Mouse (Mus musculus) hindbrain, embryonic 15.5 days (tissue): Measurements from ENCODE around the gene E130308A19Rik. TPM values are rescaled to one million over a fixed set of nuclear protein-coding genes. Genes with fewer than 3 reads are reported as not detected.

ENCODE experiments used
- ATAC-seq: fragments of 200-750 bp; cut with Nextera tagmentation; 2 replicates; pipeline ENCODE4 v1.8.0; 2017; ENCODE audit warnings: low read depth, moderate number of reproducible peaks, moderate TSS enrichment; ENCODE audit not compliant: low FRiP score
- H3K27ac ChIP-seq: fragments of 300-500 bp; sonication (generic); replicated peaks from 2 replicates; pipeline ENCODE4 v1.5.1; 2015; ENCODE audit warnings: mild to moderate bottlenecking, inconsistent platforms
- H3K27me3 ChIP-seq: fragments of 300-500 bp; sonication (generic); 2 replicates; pipeline ENCODE4 v1.6.1; 2015; ENCODE audit warnings: control low read depth, inconsistent platforms
- H3K36me3 ChIP-seq: fragments of 300-500 bp; sonication (generic); 2 replicates; pipeline ENCODE4 v1.6.1; 2015; ENCODE audit warnings: control low read depth, inconsistent platforms
- H3K4me1 ChIP-seq: fragments of 300-500 bp; sonication (generic); replicated peaks from 2 replicates; pipeline ENCODE4 v1.6.1; 2015; ENCODE audit warnings: control low read depth, inconsistent platforms
- H3K4me2 ChIP-seq: fragments of 300-500 bp; sonication (generic); 2 replicates; pipeline ENCODE4 v1.6.1; 2015; ENCODE audit warnings: moderate library complexity, mild to moderate bottlenecking, inconsistent platforms
- H3K4me3 ChIP-seq: fragments of 300-500 bp; sonication (generic); 2 replicates; pipeline ENCODE4 v1.5.1; 2015; ENCODE audit warnings: mild to moderate bottlenecking, inconsistent platforms
- H3K9ac ChIP-seq: fragments of 300-500 bp; sonication (generic); 2 replicates; pipeline ENCODE4 v1.6.1; 2015; ENCODE audit warnings: inconsistent platforms
- H3K9me3 ChIP-seq: fragments of 300-500 bp; sonication (generic); 2 replicates; pipeline ENCODE4 v1.6.1; 2016; ENCODE audit warnings: control low read depth, inconsistent platforms
- WGBS: fragments of 180-500 bp; shearing (Covaris S2); methylation state at CpG from one replicate; pipeline ENCODE4 v1.1.7; 2015; 5-methylcytosine and 5-hydroxymethylcytosine counted together
- polyA plus RNA-seq: library from polyadenylated mRNA; unstranded; fragments of >200 nt; fragmentation: Nextera tagmentation; extraction: Ambion mirVana; gene quantifications from 2 replicates; pipeline ENCODE4 v1.2.1, GENCODE M21; 2015

Gene E130308A19Rik
- 48.8 and 55.9 TPM in 2 replicates for polyA plus RNA-seq

DNA sequence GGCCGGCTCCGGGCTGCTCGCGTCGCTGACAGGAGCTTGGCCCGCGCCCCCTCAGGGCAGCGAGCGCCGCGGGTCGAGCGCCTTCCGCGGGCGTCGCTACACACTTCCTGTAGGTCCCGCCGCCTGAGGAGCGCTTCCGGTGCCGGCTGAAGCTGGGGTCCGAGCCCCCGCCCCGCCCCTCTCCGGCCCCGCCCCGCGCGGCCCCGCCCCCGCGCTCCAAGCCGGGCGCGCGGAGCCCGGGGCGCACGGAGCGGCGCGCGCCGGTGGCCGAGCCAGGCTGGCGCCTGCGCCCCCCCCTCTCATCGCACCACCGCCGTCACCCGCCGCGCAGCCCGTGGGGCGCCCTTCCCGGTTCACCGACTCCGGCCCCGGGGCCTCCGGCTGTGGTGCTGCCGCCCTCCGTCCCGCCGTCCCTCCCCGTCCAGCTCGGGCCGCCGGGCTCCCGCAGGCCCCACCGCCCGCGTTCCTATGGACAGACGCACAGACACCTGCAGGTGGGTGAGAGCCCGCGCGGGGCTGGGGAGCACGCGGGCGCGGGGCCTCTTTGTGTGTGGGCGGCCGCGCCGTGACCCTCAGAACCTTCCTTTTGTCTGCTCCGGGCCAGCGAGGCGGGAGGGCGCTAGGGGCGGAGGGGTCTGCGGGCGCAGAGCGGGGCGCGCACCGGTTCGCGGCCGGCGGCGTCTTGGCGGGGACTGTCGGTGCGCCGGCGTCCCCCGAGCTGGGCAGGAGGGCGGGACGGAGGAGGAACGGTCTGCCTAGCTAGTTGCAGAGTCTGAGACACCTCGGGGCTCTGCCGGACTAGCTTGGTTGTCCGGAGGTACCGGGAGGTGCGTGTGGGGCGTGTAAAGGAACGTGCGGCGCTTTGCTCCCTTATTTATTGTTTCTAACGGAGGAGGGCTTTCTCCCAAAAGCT lies at the start of gene E130308A19Rik:
E130308A19Rik (plus strand) TSS at position 214 of the 913 bp plus-strand sequence.
- Histone ChIP-seq H3K27ac (peak within 1 kb of the TSS; percentile 96), H3K9ac (peak within 1 kb of the TSS; percentile 95), H3K27me3 (no peaks in the 10 kb centered on the region), H3K4me1 (peaks cover 37% of the 10 kb centered on the region), H3K36me3 (no peaks in the 10 kb centered on the region), H3K4me2 (peak within 1 kb of the TSS; percentile 80), H3K4me3 (peak within 1 kb of the TSS; percentile 96), H3K9me3 (no peaks in the 10 kb centered on the region)
- WGBS, result 1% methylated on average over 100 of the region's 120 CpGs
- ATAC-seq, result peak; percentile 92

DNA sequence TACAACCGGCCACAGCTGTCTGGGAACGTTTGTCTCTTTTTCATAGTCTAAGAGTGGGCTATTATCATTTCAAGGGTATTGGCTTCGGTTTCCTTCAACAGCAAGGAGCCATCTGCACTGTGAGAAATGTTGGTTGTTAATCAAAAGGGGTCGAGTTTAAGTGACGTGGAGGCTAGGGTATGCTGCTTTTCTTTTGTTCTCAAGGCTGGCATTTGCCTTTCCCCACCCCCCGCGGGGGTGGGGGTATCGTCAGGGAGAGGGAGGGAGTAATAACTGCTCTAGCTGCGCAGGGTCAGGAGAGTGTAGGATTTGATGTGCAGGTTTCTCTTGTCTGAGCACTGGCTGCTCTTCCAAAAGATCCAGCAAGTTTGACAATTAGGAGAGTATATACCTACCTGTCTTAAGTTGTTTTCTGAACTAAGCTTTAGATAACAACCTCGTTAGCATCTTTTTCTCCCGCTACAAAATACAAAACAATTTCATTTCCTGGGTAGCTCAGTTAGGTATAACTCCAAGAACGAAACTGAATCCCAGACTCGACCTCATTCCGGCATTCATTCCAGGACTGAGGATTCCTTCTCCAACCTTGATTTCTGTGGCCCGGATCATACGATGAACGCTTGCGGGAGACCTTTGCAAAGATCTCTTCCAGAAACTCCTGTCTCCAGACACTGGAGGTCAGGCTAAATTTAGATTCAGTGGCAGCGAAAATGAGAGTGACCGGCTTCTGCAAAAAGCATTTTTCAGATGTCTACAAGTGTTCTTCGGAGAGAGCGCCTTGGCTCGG lies 45.3 kb upstream of the E130308A19Rik start:
- under 1% methylated on average over 23 of the region's 23 CpGs for WGBS
- no peaks in the 10 kb centered on the region for H3K36me3 ChIP-seq
- peaks cover 20% of the 10 kb centered on the region for H3K4me1 ChIP-seq
- peak overlapping the region; percentile 87 for H3K4me2 ChIP-seq
- H3K27me3 ChIP-seq, result no peaks in the 10 kb centered on the region
- peak overlapping the region; percentile 88 for H3K27ac ChIP-seq
- H3K9me3 ChIP-seq, result no peaks in the 10 kb centered on the region
- peak; percentile 58 for ATAC-seq
- peak overlapping the region; percentile 59 for H3K4me3 ChIP-seq
- peak overlapping the region; percentile 66 for H3K9ac ChIP-seq

DNA sequence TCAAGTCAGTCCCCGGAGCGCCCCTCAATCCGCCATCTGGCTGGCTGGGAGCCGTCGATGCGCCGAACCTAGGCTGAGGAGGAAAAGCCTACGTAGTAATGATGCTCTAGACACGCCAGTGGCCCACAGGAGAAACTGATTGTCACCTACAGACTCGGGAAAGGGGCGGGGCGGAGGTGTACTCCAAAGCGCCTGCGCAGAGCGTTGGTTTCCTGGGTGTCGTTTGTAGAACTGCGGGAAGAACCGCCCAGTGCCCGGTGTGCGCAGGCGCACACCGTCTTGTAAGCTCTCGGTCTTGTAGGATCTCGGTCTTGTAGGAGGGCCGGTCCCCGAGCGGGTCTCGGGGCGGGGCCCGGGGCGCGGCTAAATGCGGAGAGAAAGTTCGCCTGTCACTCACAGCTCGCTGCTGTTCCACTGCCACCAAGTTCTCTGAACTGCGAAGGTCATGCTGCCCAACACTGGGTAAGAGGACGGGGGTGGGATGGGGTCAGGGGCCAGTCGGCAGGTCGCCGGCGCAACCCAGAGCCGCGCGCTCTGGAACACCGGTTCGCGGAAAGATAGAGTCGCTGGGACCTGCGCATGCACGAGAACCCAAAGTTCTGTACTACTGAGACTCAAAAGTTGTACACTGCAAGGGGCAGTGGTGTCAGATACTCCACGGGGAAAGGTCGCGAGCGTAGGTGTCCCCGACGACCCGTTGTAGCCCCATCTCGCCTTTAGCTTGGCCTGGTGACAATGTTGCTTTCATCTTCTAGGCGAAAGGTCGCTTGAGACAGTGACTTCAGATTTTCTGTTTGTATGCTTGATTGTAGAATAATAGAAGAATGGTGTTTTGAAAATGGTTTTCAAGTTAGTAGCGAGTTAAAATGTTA lies 44.5 kb upstream of the E130308A19Rik start, which contains the start of gene Hsdl2:
Hsdl2 (plus strand) TSS at position 250 of the 872 bp plus-strand sequence.
- no peaks in the 10 kb centered on the region for H3K9me3 ChIP-seq
- H3K9ac ChIP-seq, result peak within 1 kb of the TSS; percentile 66
- H3K4me3 ChIP-seq, result peak within 1 kb of the TSS; percentile 59
- peak; percentile 97 for ATAC-seq
- H3K4me1 ChIP-seq, result peaks cover 20% of the 10 kb centered on the region
- H3K27ac ChIP-seq, result peak within 1 kb of the TSS; percentile 88
- no peaks in the 10 kb centered on the region for H3K27me3 ChIP-seq
- WGBS, result under 1% methylated on average over 61 of the region's 61 CpGs
- H3K4me2 ChIP-seq, result peak within 1 kb of the TSS; percentile 87
- H3K36me3 ChIP-seq, result no peaks in the 10 kb centered on the region

DNA sequence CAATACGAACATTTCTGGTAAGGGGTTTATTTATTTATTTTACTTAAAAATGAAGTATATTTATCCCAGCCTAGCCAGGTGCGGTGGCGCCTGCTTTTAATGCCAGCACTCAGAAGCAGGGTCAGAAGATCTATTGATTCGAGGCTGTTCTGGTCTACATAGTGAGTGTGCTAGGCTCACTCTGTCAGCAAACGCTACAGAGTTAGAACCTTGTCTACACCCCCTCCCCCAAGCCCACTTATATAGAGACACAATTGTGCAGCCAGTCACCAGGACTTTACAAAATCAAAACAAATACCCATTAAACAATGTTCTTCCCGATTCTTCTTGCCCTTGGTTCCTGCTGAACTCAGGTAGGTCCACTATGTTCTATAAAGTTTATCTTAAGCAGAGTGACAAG lies 43.8 kb upstream of the E130308A19Rik start:
- no peaks in the 10 kb centered on the region for H3K9me3 ChIP-seq
- no peaks in the 10 kb centered on the region for H3K27me3 ChIP-seq
- no peaks in the 10 kb centered on the region for H3K36me3 ChIP-seq
- 21% methylated on average over 6 of the region's 6 CpGs for WGBS
- H3K27ac ChIP-seq, result no peak overlapping the region
- H3K4me2 ChIP-seq, result peak overlapping the region; percentile 87
- H3K4me1 ChIP-seq, result peaks cover 20% of the 10 kb centered on the region
- ATAC-seq, result no peak
- H3K4me3 ChIP-seq, result peak overlapping the region; percentile 59
- peak overlapping the region; percentile 66; the same call in 1 of the 2 replicates for H3K9ac ChIP-seq

DNA sequence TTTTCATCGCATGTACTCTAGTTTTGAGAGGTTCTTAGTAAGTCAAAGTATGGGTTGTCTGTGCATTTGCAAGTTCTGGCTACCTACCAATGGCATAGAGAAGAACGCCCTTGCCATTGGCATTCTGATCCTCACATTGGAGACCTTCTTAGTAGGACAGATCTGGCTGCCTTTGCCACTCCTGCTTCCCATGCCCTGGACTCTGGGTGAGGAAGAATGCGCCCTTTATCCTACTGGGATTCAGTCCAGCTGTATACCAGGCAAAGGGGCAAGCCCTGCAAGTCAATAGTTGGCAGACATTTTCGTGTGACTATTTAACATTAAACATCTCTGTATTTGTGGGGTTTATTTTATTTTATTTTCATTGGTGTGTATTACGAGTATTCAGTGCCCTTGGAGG lies 40.9 kb upstream of the E130308A19Rik start:
- H3K4me1 ChIP-seq, result peaks cover 12% of the 10 kb centered on the region
- H3K27me3 ChIP-seq, result no peaks in the 10 kb centered on the region
- no peak overlapping the region for H3K9ac ChIP-seq
- H3K27ac ChIP-seq, result no peak overlapping the region; the same call in 1 of the 2 replicates
- no peaks in the 10 kb centered on the region for H3K36me3 ChIP-seq
- 80% methylated on average over 5 of the region's 5 CpGs for WGBS
- H3K4me3 ChIP-seq, result no peak overlapping the region
- H3K9me3 ChIP-seq, result no peaks in the 10 kb centered on the region
- H3K4me2 ChIP-seq, result no peak overlapping the region
- no peak for ATAC-seq

DNA sequence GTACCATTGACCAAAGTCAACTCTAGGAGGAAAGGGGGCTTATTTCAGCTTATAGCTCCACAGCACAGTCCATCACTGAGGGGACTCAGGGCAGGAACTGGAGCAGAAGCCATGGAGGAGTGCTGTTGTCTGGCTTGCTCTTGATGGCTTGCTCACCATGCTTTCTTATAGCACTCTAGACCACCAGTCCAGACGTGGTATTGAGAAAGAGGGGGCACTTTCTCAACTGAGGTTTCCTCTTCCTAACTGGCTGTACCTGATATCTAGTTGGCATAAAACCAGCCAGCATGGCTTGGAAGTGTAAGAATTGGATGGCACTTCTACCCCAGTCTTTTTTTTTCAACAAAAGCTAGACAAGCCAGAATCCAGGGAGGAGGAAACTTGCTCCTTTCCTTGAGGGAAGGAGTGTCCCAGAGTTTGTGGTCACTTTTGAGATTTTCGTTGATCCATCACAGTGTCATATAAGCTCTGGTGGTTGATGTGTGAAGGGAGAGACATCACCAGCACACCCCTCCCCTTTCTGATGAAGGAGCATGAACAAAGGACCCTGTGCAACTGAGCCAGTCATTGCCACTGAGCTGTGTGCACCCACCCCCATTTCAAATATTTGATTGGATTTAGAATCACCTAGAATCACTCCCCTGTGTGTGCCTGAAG lies 38.7 kb upstream of the E130308A19Rik start:
- no peak for ATAC-seq
- no peaks in the 10 kb centered on the region for H3K36me3 ChIP-seq
- H3K9me3 ChIP-seq, result no peaks in the 10 kb centered on the region
- H3K4me3 ChIP-seq, result no peak overlapping the region
- H3K27me3 ChIP-seq, result no peaks in the 10 kb centered on the region
- no peak overlapping the region for H3K27ac ChIP-seq
- 83% methylated on average over 2 of the region's 2 CpGs for WGBS
- H3K4me1 ChIP-seq, result peaks cover under 1% of the 10 kb centered on the region
- H3K9ac ChIP-seq, result no peak overlapping the region
- no peak overlapping the region for H3K4me2 ChIP-seq

DNA sequence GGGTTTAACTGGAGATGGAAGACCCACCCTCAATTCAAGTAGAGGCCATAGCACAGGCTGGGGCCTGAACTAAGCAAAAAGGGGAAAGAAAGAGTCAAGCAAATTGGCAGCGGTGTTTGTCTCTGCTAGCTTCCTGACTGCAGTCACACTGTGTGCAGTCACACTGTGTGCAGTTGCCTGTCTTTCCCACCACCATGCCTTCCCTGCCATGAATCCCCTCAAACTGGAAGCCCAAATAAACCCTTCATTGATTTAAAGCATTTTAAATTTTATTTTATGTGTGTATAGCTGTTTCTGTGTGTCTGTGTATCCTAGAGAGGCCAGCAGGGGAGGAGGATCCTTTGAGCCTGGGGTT lies 38.2 kb upstream of the E130308A19Rik start:
- Histone ChIP-seq H3K9ac (no peak overlapping the region), H3K9me3 (no peaks in the 10 kb centered on the region), H3K27me3 (no peaks in the 10 kb centered on the region), H3K4me3 (no peak overlapping the region), H3K4me1 (no peaks in the 10 kb centered on the region), H3K27ac (no peak overlapping the region), H3K4me2 (no peak overlapping the region), H3K36me3 (no peaks in the 10 kb centered on the region)
- 89% methylated on average over 1 of the region's 1 CpGs for WGBS
- ATAC-seq, result no peak

DNA sequence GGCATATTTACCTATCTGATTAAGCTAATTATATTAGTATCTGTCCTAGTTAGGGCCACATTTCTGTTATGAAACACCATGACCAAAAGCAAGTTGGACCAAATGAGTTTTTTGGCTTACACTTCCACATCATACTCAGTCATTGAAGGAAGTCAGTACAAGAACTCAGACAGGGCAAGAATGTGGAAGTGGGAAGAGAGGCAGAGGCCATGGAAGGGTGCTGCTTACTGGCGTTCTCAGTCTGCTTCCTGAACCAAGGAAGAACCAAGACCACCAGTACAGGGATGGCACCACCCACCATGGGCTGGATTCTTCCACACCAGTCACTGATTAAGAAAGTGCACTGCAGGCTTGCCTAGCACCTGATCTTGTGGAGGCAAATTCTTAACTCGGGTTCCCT lies 31.4 kb upstream of the E130308A19Rik start:
- WGBS, result 65% methylated on average over 2 of the region's 2 CpGs
- ATAC-seq, result no peak
- H3K36me3 ChIP-seq, result peaks cover 6% of the 10 kb centered on the region; the same call in 1 of the 2 replicates
- H3K9ac ChIP-seq, result no peak overlapping the region
- H3K4me2 ChIP-seq, result no peak overlapping the region
- H3K27ac ChIP-seq, result no peak overlapping the region
- H3K4me1 ChIP-seq, result no peaks in the 10 kb centered on the region
- H3K27me3 ChIP-seq, result no peaks in the 10 kb centered on the region
- H3K4me3 ChIP-seq, result no peak overlapping the region
- H3K9me3 ChIP-seq, result no peaks in the 10 kb centered on the region

DNA sequence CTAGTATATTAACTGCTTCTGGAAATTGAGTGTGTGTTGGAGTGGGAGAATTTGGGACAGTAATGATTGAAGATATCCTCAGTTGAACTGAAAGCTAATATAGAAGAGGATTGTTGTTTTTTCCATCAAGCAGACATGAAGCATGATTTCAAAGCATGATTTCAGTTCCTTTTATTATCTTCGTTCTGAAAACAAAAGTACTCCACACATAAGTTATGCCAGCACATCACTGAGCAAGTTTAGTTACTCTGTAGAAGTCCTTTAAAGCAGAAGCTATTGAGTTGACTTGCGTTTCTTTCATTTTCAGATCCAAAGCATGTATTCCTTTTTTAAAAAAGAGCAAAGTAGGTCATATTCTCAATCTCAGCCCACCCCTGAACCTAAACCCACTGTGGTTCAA lies 29.5 kb upstream of the E130308A19Rik start:
- H3K27me3 ChIP-seq, result no peaks in the 10 kb centered on the region
- peaks cover 6% of the 10 kb centered on the region; the same call in 1 of the 2 replicates for H3K36me3 ChIP-seq
- no peaks in the 10 kb centered on the region for H3K4me1 ChIP-seq
- no peaks in the 10 kb centered on the region for H3K9me3 ChIP-seq
- H3K9ac ChIP-seq, result no peak overlapping the region
- H3K4me3 ChIP-seq, result no peak overlapping the region
- WGBS, result 89% methylated on average over 2 of the region's 2 CpGs
- no peak overlapping the region for H3K4me2 ChIP-seq
- ATAC-seq, result no peak
- no peak overlapping the region for H3K27ac ChIP-seq

DNA sequence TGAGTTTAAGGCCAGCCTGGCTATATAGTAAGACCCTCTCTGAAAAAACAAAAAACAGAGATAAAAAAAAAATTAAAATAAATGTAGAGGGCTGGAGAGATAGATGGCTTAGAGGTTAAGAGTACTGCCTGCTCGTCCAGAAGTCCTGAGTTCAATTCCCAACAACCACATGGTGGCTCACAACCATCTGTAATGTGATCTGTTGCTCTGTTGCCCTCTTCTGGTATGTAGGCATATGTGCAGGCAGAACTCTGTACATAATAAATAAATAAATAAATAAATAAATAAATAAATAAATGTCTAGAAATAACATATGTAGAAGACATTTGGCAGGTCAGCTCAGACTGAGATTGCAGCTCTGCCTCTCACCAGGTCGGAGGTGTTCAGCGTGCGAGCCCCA lies 23.3 kb upstream of the E130308A19Rik start:
- 92% methylated on average over 4 of the region's 4 CpGs for WGBS
- Histone ChIP-seq H3K4me1 (no peaks in the 10 kb centered on the region), H3K4me3 (no peak overlapping the region), H3K9ac (no peak overlapping the region), H3K27me3 (no peaks in the 10 kb centered on the region), H3K9me3 (no peaks in the 10 kb centered on the region), H3K4me2 (no peak overlapping the region), H3K27ac (no peak overlapping the region), H3K36me3 (no peaks in the 10 kb centered on the region)
- no peak for ATAC-seq

DNA sequence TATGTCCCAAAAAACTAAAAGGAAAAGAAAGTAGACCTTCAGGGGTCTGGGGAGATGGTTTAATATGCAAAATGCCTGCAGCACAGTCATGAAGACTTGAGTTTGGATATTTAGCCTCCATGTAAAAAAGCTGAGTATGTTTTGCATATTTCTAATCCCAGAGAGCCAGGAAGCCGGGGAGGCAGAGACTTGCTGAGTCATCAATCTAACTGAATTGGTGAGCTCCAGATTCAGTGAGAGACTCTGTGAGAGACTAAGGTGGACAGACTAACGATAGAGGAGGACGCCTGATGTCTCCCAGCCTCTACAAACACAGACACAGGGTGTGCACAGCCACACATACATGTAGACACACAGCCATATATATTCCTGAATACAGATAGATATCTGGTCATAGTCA lies 21.1 kb upstream of the E130308A19Rik start:
- WGBS, result 71% methylated on average over 3 of the region's 3 CpGs
- ATAC-seq, result no peak
- Histone ChIP-seq H3K36me3 (no peaks in the 10 kb centered on the region), H3K4me1 (no peaks in the 10 kb centered on the region), H3K4me2 (no peak overlapping the region), H3K4me3 (no peak overlapping the region), H3K27ac (no peak overlapping the region), H3K27me3 (no peaks in the 10 kb centered on the region), H3K9me3 (no peaks in the 10 kb centered on the region), H3K9ac (no peak overlapping the region)
